Mouse (Mus musculus) ZHBTc4 (cell line): ENCODE measurements at regions not wholly inside any gene's neighbourhood (a gene's known extent, or its start where the extent isn't known, plus 50 kb on each side); places are given as distances from the start of the nearest gene placed in this dataset.
A peak's percentile ranks its signal among the peaks of the same experiment; 100 is the strongest.

ENCODE experiments used
- DNase-seq: peaks from one replicate; pipeline ENCODE4 v3.0.0-alpha.2; 2011; ENCODE audit warnings: low read depth, low spot score

GRCm38 (mm10) chr10:27995035-27995399 lies 79.6 kb upstream of the Ptprk start:
- DNase-seq: no peak

DNA sequence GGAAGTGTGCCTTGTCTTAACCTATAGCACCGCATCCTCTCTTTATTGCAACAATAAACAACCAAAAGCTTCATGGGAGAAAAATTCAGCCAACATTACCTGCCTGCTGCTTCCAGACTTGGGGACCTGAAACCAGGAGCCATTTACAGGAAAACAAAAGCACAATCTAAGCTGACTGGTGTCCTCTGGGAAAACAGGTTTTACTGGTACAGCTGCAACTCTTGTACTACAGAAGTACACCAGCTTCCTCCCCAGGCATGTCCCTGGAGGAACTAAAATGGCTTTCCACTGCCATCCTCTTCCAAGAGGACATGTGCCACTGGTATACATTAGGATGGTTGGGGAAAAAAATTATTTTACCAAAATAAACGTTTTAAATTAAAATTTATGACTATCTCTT lies 63.9 kb upstream of the Ptprk start:
- DNase-seq: no peak

- DNase-seq: peak; percentile 57
Observed at GRCm38 (mm10) chr10:28012135-28012534, 62.5 kb upstream of the Ptprk start.

DNA sequence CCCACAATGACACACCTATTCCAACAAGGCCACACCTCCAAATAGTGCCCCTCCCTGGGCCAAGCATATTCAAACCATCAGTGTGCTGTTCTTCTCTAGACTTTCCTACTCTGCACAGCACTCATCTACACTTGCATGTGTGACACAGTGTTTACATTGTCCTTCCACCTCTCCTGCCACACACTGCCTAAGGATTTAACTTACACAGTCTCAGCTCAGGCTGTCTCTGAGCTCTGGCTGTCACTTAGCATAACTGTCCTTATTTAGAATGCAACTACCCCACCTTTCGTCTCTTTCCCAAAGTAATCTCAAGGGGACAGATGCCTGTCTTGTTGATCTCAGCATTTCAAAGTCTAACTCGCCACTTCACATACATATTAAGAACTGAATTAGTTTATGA lies 61.2 kb upstream of the Ptprk start:
- DNase-seq: peak; percentile 77

DNA sequence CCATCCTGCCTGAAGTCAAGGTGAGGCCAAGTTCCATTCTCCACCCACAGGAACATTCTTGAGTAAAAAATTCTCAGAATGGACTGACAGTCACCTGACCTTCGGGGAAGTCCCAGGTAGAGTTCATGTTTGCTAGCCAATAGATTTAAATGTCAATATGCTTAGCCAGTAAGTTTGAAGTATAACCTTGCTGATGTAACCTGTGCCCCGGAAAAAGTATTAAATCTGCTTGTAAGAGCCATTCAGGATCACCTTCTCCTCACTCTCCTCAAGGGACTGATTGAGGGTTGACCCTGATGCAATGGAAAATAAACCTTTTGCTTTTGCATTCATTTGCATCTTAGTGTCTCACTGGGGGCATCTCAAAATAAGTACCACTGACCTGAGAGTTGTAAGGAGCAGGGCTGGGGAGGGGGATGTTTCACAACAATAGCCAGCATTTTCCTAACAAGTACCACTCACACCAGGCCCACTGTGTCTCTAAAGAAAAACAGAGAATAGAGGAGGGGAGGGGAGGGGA lies 60.3 kb upstream of the Ptprk start:
- peak; percentile 85 for DNase-seq
